Mouse (Mus musculus) erythroblast, embryonic 14.5 days (primary cell): Measurements from ENCODE around the gene Ank3.

ENCODE experiments used
- GATA1 ChIP-seq: IDR thresholded peaks from 2 replicates; pipeline ENCODE4 v1.6.1; 2012; ENCODE audit warnings: low read length, inconsistent platforms, mixed read lengths
- TAL1 ChIP-seq: IDR thresholded peaks from 3 replicates; pipeline ENCODE4 v1.6.1; 2012; ENCODE audit warnings: low read length, inconsistent platforms, mixed read lengths

GRCm38 (mm10) chr10:69928358-69928757 is 529.8 kb downstream of the Ank3 start:
- TF ChIP-seq GATA1 (no peak), TAL1 (no peak)
